Mouse (Mus musculus) bone marrow macrophage, adult 2 months (primary cell): ENCODE data around the gene Bnip1.

Experiments used
- CTCF ChIP-seq: IDR thresholded peaks from 2 replicates; pipeline ENCODE4 v1.5.1; 2012; ENCODE audit warnings: low read depth, mild to moderate bottlenecking, low read length, moderate library complexity
- POLR2A ChIP-seq: IDR thresholded peaks from 2 replicates; pipeline ENCODE4 v1.6.1; 2012; ENCODE audit warnings: mild to moderate bottlenecking, low read depth, low read length, borderline replicate concordance

DNA sequence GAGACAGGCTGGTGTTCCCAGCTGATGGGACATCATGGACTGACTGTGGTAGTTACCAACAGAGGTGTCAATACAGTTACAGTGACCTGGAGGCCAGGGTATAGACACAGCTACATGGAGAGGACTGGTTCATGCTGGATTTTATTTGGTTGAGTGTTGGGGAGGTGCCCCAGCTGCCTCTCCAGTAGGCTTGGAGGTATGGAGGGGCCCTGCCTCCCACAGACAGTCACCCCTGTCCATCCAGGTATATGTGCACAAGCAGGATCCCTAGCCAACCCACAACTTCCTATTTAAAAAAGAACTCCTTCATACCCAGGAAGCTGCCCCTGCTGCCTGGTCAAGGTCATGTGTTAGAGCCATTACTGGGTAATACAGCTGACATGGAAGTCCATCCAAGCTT lies 36.9 kb downstream of the Bnip1 start:
- no peak for TF ChIP-seq CTCF
- no peak for TF ChIP-seq POLR2A
